Mouse (Mus musculus) forebrain, embryonic 10.5 days (tissue): ENCODE measurements around the gene Adamts4. TPM values are rescaled to one million over a fixed set of nuclear protein-coding genes. Genes with fewer than 3 reads are reported as not detected.
A peak's percentile ranks its signal among the peaks of the same experiment; 100 is the strongest.

Source experiments
- DNase-seq: peaks from one replicate; pipeline ENCODE4 v3.0.0-alpha.2; 2017; ENCODE audit warnings: low spot score; ENCODE audit errors: extremely low spot score
- H3K27ac ChIP-seq: fragments of 300-500 bp; sonication (generic); 2 replicates; pipeline ENCODE4 v1.5.1; 2016; ENCODE audit warnings: mild to moderate bottlenecking
- H3K27me3 ChIP-seq: fragments of 300-500 bp; sonication (generic); 2 replicates; pipeline ENCODE4 v1.6.1; 2016; ENCODE audit warnings: mild to moderate bottlenecking; ENCODE audit not compliant: poor library complexity, severe bottlenecking
- H3K36me3 ChIP-seq: fragments of 300-500 bp; sonication (generic); replicated peaks from 2 replicates; pipeline ENCODE4 v1.6.1; 2016; ENCODE audit warnings: mild to moderate bottlenecking, moderate library complexity
- H3K4me1 ChIP-seq: fragments of 300-500 bp; sonication (generic); 2 replicates; pipeline ENCODE4 v1.6.1; 2016
- H3K4me3 ChIP-seq: fragments of 300-500 bp; sonication (generic); 2 replicates; pipeline ENCODE4 v1.5.1; 2016; ENCODE audit warnings: mild to moderate bottlenecking, moderate library complexity
- H3K9me3 ChIP-seq: fragments of 300-500 bp; sonication (generic); 2 replicates; pipeline ENCODE4 v1.6.1; 2016; ENCODE audit warnings: mild to moderate bottlenecking, moderate library complexity
- WGBS: fragments of 180-500 bp; shearing (Covaris S2); methylation state at CpG from one replicate; pipeline ENCODE4 v1.1.7; 2016; 5-methylcytosine and 5-hydroxymethylcytosine counted together
- polyA plus RNA-seq: library from polyadenylated mRNA; unstranded; fragments of >200 nt; fragmentation: Nextera tagmentation; extraction: Ambion mirVana; gene quantifications from 2 replicates; pipeline ENCODE4 v1.2.1, GENCODE M21; 2016

Gene Adamts4
- polyA plus RNA-seq, 1 experiment from 2014 or later = 9.3 TPM

DNA sequence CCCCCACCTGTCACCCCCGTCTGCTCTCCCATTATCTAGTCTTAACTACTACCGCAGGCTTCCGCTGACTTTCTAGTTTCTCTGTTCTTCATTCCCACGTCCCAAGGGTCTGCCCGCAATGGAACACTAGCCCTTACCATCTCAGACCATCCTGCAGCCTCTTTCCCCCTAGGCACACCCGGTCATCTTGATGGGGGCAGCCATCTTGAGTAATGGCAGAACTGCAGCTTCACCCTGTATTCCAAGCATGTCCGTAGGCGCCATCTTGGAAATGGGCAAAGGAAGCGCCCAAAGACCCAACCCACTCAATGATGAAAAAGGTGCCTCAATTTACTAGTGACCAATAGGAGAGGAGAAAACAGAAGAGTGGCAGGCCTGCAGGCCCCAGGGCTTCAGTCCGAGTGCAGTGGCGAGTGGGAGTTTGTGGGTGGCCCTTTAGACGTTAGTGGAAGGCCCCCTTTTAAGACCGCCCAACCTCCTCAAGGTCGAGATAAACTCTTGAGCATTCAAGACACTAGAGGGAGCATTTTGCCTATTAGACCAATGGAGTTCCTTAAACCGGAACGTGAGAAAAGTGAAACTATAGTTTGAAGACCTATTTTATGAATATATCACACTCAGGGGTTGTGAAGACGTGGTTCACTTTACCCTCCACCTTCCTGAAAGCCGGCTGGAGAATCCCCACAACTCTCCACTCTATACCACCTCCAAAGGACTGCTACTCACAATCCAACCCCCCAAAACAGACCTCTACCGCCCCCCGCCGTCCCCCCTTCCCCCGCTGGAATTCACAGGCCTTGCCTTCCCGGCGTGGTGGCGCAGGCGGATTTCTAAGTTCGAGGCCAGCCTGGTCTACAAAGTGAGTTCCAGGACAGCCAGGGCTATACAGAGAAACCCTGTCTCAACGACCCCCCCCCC lies 27.7 kb upstream of the Adamts4 start, which contains the start of gene Tomm40l:
Tomm40l (minus strand) TSS at position 277 of the 918 bp plus-strand sequence.
- Histone ChIP-seq H3K4me3 (peak within 1 kb of the TSS; percentile 73), H3K36me3 (peaks cover 27% of the 10 kb centered on the region), H3K27me3 (no peaks in the 10 kb centered on the region), H3K9me3 (no peaks in the 10 kb centered on the region), H3K27ac (peak within 1 kb of the TSS; percentile 88), H3K4me1 (peaks cover 33% of the 10 kb centered on the region)
- DNase-seq = peak; percentile 95
- 3% methylated on average over 28 of the region's 28 CpGs for WGBS

DNA sequence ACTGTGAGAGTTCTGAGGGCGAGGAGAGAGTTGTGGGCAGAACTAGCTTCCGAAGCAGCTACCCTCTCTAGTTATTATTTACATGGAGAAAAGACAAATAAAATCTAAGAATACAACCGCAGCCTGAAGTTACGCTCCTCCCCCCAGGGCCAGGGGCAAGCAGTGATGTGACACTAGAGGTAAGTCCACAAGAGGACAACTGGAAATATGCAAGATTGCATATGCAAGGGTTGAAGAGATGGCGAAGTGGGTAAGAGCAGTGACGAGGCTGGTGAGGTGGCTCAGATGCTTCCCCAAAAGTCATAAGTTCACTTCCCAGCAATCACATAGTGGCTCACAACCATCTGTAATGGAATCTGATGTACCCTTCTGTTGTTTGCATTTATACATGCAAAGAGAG lies 27.1 kb upstream of the Adamts4 start:
- WGBS = 85% methylated on average over 6 of the region's 6 CpGs
- H3K4me3 ChIP-seq = peak overlapping the region; percentile 73

DNA sequence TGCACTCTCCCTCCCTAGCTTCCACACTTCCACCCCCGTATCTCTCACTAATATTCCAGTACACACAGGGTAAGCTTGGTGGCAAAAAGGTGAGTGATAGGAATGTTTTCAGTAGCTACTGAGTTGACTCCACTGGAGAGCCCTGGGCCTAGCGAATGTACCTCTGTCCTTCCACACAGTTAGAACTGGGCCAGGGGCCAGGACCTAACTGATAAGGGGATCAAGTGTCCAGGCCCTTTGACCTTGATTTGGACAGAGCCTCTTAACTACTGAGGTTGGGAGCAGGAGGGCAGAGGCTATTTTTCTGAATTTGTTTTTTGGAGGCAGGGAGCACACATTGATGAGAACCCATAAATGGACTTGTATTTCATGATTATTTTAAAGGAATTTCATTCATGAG lies 26.4 kb upstream of the Adamts4 start:
- Histone ChIP-seq H3K4me3 (no peak overlapping the region), H3K36me3 (peaks cover 19% of the 10 kb centered on the region), H3K27me3 (no peaks in the 10 kb centered on the region), H3K27ac (no peak overlapping the region), H3K4me1 (peaks cover 37% of the 10 kb centered on the region), H3K9me3 (no peaks in the 10 kb centered on the region)
- 84% methylated on average over 2 of the region's 2 CpGs for WGBS
- no peak for DNase-seq

More for the DNA sequence above, 27.1 kb upstream of the Adamts4 start:
- Histone ChIP-seq H3K4me1 (peaks cover 33% of the 10 kb centered on the region), H3K27ac (peak overlapping the region; percentile 88), H3K36me3 (peaks cover 25% of the 10 kb centered on the region), H3K9me3 (no peaks in the 10 kb centered on the region), H3K27me3 (no peaks in the 10 kb centered on the region)
- DNase-seq = no peak

DNA sequence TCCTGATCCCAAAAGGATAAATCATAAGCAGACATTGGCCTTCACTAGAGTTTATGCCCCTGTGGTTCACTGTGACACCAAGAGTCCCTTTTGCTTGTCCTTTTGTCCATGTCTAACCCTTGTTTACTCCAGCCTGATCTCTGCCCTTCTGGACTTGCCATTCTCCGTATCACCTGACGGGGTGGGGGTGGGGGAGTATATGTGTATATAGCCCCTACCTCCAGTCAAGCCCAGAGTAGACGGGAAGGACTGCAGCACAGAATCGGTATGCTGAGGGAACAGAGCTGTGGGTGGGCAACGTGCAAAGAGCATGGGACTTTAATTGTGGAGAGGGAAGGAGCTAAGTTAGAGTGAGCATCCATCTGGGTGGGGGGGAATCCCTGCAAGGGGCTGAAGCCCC lies 25.4 kb upstream of the Adamts4 start, which contains the start of gene Apoa2:
Apoa2 (plus strand) TSS at position 198 of the 400 bp plus-strand sequence.
- no peak for DNase-seq
- no peaks in the 10 kb centered on the region for H3K9me3 ChIP-seq
- H3K27me3 ChIP-seq = no peaks in the 10 kb centered on the region
- H3K36me3 ChIP-seq = peaks cover 8% of the 10 kb centered on the region
- H3K4me1 ChIP-seq = peaks cover 45% of the 10 kb centered on the region
- 84% methylated on average over 5 of the region's 5 CpGs for WGBS
- H3K4me3 ChIP-seq = no peak within 1 kb of the TSS
- no peak within 1 kb of the TSS for H3K27ac ChIP-seq

DNA sequence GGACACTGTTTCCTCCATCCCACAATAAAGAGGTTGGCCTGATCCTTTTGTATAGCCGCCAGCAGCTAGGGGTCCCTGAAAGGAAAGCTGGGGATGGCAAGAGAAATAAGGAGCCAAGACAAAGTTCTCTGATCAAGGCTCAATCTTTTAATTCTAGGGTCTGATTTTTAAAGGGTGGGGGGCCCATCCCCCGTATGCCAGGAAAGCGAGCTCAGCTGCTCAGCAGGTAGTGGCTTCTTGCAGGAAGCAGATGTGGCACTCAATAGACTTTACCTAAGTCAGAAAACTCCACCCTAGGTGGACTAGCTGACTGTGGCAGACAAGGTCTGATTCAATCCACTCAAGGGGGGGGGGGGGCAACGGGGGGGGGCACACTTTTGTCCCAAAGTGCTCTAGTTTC lies 23.4 kb upstream of the Adamts4 start:
- no peak overlapping the region for H3K4me3 ChIP-seq
- no peaks in the 10 kb centered on the region for H3K36me3 ChIP-seq
- 43% methylated on average over 4 of the region's 4 CpGs for WGBS
- no peak overlapping the region for H3K27ac ChIP-seq
- no peaks in the 10 kb centered on the region for H3K9me3 ChIP-seq
- DNase-seq = no peak
- peaks cover 44% of the 10 kb centered on the region for H3K4me1 ChIP-seq
- H3K27me3 ChIP-seq = no peaks in the 10 kb centered on the region

DNA sequence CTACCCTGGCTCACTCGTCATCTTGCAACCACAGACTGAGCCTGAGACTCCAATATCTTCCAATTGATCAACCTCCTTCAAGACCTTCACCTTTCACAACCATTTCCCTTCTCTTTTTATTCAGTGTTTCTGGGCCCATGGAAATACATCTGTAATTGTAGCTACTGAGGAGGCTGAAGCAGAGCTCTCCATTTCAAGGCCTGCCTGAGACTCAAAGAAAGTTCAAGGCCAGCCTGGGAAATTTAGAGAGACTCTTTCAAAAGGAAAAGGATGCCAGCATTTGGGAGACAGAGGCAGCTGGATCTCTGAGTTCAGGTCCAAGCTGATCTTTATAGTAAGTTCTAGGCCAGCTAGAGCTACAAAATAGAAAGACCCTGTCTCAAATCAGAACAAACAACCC lies 22.3 kb upstream of the Adamts4 start:
- no peak overlapping the region for H3K4me3 ChIP-seq
- DNase-seq = no peak
- H3K4me1 ChIP-seq = peaks cover 38% of the 10 kb centered on the region
- 82% methylated on average over 1 of the region's 1 CpGs for WGBS
- no peaks in the 10 kb centered on the region for H3K9me3 ChIP-seq
- no peak overlapping the region for H3K27ac ChIP-seq
- H3K36me3 ChIP-seq = no peaks in the 10 kb centered on the region
- H3K27me3 ChIP-seq = no peaks in the 10 kb centered on the region

DNA sequence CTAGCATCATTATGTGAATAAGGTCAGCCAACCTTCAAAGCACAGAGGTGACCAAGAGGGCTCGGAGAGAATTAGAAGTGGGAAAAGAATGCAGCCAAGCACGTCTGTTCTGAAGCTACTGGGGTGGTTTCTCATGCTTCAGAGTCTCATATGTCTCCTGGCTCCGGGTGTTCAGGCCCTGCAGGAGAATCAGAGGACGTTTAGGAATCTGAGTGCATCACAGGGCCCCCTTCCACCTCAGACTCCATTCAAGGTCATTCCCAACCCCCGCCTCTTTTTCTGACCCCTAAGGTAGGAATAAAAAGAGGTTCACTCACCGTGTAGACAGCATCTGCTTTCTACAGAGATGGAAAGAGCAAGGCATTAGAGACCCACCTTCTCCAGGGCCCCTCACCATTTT lies 20.5 kb upstream of the Adamts4 start:
- H3K9me3 ChIP-seq = no peaks in the 10 kb centered on the region
- no peak overlapping the region; the same call in 1 of the 2 replicates for H3K4me3 ChIP-seq
- H3K27ac ChIP-seq = peak overlapping the region; percentile 72
- WGBS = 35% methylated on average over 6 of the region's 6 CpGs
- H3K36me3 ChIP-seq = peaks cover 18% of the 10 kb centered on the region
- DNase-seq = no peak
- no peaks in the 10 kb centered on the region for H3K27me3 ChIP-seq
- H3K4me1 ChIP-seq = peaks cover 33% of the 10 kb centered on the region

DNA sequence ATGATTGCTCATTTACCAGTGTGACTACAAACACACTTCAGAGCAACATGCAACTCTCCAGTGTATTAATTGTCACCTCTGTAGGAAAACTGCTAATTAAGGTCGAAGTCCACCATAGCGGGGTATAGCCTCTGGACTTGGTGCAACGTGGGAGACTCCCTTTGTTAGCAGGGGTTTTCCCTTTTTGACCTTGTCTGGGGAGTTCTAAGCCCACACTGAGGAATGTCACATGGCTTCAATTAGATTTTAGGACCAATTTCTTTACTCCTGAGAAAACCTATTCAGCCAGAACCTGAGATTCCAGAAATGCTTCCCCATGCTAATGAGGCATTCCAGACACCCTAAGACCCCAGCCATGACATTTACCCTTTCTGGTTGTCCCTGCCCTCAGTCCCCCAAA lies 20.0 kb upstream of the Adamts4 start:
- DNase-seq = no peak
- Histone ChIP-seq H3K4me3 (no peak overlapping the region), H3K27ac (peak overlapping the region; percentile 72), H3K27me3 (no peaks in the 10 kb centered on the region), H3K9me3 (no peaks in the 10 kb centered on the region), H3K36me3 (peaks cover 23% of the 10 kb centered on the region), H3K4me1 (peaks cover 29% of the 10 kb centered on the region)
- WGBS = 30% methylated on average over 3 of the region's 3 CpGs

DNA sequence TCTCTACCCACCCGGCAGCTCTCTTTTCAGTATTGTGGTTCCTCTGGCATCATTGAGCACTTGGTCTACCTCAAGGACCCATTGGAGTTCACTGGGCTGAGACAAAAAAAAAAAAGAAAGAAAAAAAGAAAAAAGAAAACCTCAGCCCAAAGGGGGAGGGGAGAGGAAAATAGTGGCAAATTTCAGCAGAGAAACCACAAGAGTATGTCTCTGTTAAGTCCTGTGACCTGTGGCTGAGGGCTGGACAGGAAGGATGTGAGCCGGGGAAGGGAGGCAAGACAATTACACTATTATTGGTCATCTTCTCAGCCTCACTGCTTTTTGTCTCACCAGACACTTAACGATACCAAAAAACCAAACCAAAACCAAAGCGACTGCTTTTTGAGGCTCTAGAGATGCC lies 18.4 kb upstream of the Adamts4 start:
- Histone ChIP-seq H3K4me3 (no peak overlapping the region), H3K36me3 (peaks cover 39% of the 10 kb centered on the region), H3K27me3 (no peaks in the 10 kb centered on the region), H3K9me3 (no peaks in the 10 kb centered on the region), H3K27ac (no peak overlapping the region), H3K4me1 (peaks cover 26% of the 10 kb centered on the region)
- 69% methylated on average over 4 of the region's 4 CpGs for WGBS
- DNase-seq = no peak

DNA sequence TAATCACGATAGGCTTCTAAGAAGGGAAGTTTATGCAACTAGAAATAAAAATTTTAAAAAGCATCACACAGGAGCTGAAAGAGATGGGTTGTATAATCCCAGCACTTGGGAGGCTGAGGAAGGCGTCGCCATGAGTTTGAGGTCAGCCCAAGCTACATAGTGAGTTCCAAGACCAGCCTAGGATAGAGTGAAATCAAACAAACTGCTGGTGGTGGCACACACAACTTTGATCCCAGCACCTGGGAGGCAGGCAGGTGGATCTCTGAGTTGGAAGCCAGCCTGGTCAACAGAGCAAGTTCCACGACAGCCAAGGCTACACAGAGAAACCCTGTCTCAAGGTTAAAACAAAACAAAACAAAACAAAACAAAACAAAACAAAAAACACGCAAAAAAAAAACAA lies 17.9 kb upstream of the Adamts4 start:
- no peaks in the 10 kb centered on the region for H3K27me3 ChIP-seq
- 85% methylated on average over 5 of the region's 5 CpGs for WGBS
- peaks cover 26% of the 10 kb centered on the region for H3K4me1 ChIP-seq
- DNase-seq = no peak
- H3K27ac ChIP-seq = no peak overlapping the region
- no peaks in the 10 kb centered on the region for H3K9me3 ChIP-seq
- H3K36me3 ChIP-seq = peaks cover 44% of the 10 kb centered on the region
- no peak overlapping the region for H3K4me3 ChIP-seq

DNA sequence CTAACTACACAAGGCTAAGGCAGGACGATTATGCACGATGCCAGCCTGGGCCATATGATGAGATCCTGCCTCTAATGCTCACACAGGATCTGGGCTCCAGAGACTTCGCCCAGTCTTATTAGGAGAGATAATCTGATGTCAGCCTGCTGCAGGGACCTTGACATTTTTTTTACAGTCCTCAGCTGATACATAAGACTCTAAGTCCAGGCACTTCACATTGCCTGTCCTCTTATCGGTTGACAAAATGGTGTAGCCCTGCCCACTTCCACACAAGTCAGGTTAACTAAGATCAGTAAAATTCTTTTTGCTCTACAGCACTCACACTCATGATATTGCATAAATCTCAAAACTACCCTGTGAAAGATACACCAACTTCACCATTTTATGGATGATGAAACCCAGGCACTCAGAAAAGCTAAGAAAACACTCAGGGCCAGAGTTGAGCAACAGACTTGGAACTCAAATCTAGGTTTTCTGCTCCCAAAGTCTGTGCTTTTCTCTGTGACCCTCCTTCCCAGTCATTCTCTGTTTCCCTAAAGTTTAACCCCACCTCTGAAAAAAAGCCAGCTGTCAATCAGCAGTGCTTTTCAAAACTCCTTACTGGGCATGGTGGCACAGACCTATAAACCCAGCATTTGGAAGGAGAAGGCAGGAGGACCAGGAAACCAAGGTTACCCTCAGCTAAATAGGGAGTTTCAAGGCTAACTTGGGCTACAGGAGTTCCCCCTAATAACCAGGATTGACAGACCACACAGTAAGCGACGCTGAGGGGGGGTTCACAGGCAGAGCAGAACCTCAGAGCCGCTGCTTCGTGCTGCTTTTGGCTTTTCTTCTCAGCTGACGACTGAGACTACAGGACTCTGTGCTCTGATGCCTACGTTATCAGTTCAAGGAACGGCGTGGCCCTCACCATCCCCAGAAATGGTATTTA lies 17.2 kb upstream of the Adamts4 start:
- Histone ChIP-seq H3K36me3 (peaks cover 51% of the 10 kb centered on the region), H3K27ac (no peak overlapping the region)
- WGBS = 83% methylated on average over 12 of the region's 12 CpGs

DNA sequence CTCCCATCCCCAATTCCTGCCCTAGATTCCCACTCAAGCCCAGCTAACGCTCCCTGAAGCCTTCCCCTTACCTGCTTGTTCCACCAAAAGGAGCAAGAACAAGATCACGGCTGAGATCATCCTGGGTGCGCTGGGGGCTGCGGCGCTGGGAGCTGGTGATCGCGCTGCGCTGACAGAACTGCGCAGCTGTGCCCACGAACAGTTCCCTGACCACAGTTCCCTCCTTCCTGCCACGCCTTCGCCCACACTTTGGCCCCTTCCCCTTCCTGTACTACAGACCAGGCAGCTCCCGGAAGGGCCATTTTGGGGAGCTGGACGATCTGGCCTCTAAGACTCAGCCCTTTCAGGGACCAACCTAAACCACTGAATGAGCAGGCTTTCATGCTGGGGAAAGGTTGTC lies 16.1 kb upstream of the Adamts4 start, which contains the start of gene Fcer1g:
Fcer1g (minus strand) TSS at position 240 of the 400 bp plus-strand sequence.
- WGBS = 95% methylated on average over 14 of the region's 14 CpGs
- no peak for DNase-seq
- H3K27ac ChIP-seq = no peak within 1 kb of the TSS
- H3K27me3 ChIP-seq = no peaks in the 10 kb centered on the region
- H3K36me3 ChIP-seq = peaks cover 62% of the 10 kb centered on the region
- H3K9me3 ChIP-seq = no peaks in the 10 kb centered on the region
- peaks cover 25% of the 10 kb centered on the region for H3K4me1 ChIP-seq
- no peak within 1 kb of the TSS; the same call in 1 of the 2 replicates for H3K4me3 ChIP-seq

More for the DNA sequence above, 17.2 kb upstream of the Adamts4 start:
- Histone ChIP-seq H3K9me3 (no peaks in the 10 kb centered on the region), H3K27me3 (no peaks in the 10 kb centered on the region), H3K4me1 (peaks cover 30% of the 10 kb centered on the region), H3K4me3 (no peak overlapping the region; the same call in 1 of the 2 replicates)
- DNase-seq = no peak
